Mouse (Mus musculus): Measurements from ENCODE around the gene Gm20481. TPM values are rescaled to one million over a fixed set of nuclear protein-coding genes. Genes with fewer than 3 reads are reported as not detected.
"Not testable (repeated sequence)": the region's sequence is repeated elsewhere in the genome, so short reads cannot be mapped to it uniquely, and the experiment has no call there.

The Gm20481 gene
- polyA plus RNA-seq, 1 experiment from 2014 or later: not detected

DNA sequence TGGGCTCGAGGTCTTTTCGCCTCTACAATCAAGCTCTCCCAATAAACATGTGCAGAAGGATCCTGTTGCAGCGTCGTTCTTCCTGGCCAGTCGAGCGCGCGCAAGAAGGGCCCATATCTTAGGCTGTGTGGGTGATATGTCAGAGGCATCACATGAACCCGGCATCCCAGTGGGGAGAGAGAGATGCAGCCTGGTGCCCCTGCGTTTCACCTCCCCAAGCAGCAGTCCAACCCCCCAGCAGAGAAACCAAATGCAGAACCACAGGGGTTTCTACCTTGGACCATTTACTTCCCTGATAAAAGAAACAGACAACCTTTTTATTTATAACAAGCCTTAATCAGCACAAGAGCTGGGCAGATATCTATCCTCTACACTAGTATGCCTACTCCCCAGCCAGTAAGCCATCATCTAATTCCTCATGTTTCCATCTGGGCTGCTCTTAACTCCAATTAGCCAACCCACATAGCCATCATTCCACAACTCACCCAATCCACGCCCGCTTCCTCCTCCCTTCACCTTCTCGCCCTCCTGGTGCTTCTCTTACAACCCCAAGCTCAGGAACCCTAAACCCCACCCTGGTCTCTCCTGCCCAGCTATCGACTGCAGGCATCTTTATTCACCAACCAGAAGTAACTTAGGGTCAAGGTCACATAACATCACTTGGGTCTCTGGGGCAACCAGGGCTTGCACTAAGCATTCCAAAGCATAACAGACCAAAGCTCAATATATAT is 26.9 kb downstream of the Gm20481 start:
- no peaks in the 10 kb centered on the region for H3K9me3 ChIP-seq (ENCODE audit: control insufficient read depth)
- 83% methylated on average over 12 of the region's 14 CpGs for WGBS
- no peaks in the 10 kb centered on the region; the same call in 1 of the 2 replicates for H3K36me3 ChIP-seq (ENCODE audit: control insufficient read depth, insufficient read depth)
- H3K27me3 ChIP-seq (replicated peaks; ENCODE audit: control insufficient read depth, insufficient read depth, low read length): no peaks in the 10 kb centered on the region
- no peak for TF ChIP-seq CTCF (IDR thresholded peaks at IDR 0.05; ENCODE audit: low read depth)
- H3K4me2 ChIP-seq (replicated peaks; ENCODE audit: low read depth): peak overlapping the region; percentile 24; the same call in 1 of the 2 replicates
- no peak overlapping the region for H3K27ac ChIP-seq (ENCODE audit: low read depth, low read length)
- H3K4me3 ChIP-seq (ENCODE audit: low read depth, low read length): no peak overlapping the region
- peaks cover 8% of the 10 kb centered on the region; the same call in 1 of the 2 replicates for H3K4me1 ChIP-seq (replicated peaks; ENCODE audit: control insufficient read depth, insufficient read depth, low read length)
- H3K9ac ChIP-seq (ENCODE audit: low read depth, low read length): no peak overlapping the region
- ATAC-seq: no peak

DNA sequence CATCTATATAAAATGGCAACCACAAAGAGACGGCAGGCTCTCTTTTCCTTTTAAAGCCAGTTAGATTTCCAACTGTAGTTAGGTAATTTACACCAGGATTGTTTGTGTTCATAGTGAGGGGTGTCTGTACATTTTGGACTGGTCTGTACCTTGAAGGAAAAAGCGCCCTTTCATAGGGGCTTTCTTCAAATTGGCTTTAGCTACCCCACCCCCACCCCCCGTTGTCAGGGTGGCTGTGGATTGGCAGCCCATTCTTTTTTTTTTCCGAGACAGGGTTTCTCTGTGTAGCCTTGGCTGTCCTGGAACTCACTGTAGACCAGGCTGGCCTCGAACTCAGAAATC is 27.4 kb downstream of the Gm20481 start:
- ATAC-seq: no peak
- Histone ChIP-seq H3K4me1 (replicated peaks; ENCODE audit: control insufficient read depth, insufficient read depth, low read length) (peaks cover 8% of the 10 kb centered on the region; the same call in 1 of the 2 replicates), H3K27me3 (replicated peaks; ENCODE audit: control insufficient read depth, insufficient read depth, low read length) (no peaks in the 10 kb centered on the region), H3K9ac (ENCODE audit: low read depth, low read length) (no peak overlapping the region), H3K4me2 (replicated peaks; ENCODE audit: low read depth) (peak overlapping the region; percentile 24; the same call in 1 of the 2 replicates), H3K27ac (ENCODE audit: low read depth, low read length) (no peak overlapping the region), H3K36me3 (ENCODE audit: control insufficient read depth, insufficient read depth) (no peaks in the 10 kb centered on the region; the same call in 1 of the 2 replicates), H3K4me3 (ENCODE audit: low read depth, low read length) (no peak overlapping the region), H3K9me3 (ENCODE audit: control insufficient read depth) (no peaks in the 10 kb centered on the region)
- 81% methylated on average over 5 of the region's 5 CpGs for WGBS
- TF ChIP-seq CTCF (IDR thresholded peaks at IDR 0.05; ENCODE audit: low read depth): no peak

DNA sequence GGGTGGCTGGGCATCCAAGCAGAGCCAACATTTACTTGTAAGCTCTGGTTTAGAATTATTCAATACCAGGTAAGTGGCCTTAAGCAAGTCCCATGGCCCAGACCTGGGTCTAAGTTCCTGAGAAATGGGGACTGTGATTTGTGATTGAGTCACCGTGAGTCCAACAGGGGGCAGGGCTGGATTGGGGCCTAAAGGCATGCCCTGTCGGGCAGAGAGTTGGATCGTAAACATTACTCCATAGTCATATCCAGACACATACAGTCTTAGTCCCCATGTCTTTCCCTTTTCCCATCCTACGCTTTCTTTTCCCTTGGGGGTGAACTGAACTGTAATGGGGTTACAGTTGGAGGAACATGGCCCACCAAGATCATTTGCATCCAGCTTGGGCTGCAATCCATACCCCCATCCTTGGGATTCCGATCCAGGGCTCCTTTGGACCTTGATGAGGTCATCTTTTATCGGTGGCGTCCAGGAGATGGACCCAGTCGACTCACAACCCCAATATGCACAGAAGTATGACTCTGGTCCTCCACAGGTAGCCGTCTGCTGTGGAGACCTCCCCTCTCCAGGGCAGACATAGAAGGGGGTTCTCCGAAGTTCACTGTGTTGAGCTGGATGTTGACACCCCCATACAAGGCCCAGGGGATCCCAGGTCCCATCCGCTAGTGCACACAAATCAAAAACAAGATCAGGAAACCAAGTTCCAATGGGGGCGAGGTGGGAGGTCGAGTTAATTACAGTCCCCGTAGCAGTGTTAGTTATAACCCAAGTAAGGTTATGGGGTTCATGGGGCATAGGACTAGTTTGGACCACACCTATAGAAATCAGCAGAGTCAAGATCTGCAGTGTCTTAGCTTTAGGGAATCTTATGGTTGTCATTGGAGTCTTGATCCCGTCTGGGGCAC is 29.1 kb downstream of the Gm20481 start:
- H3K9ac ChIP-seq (ENCODE audit: low read depth, low read length): 0 out of 2 replicates have a peak overlapping the region, but pooled peaks have one; percentile 22

DNA sequence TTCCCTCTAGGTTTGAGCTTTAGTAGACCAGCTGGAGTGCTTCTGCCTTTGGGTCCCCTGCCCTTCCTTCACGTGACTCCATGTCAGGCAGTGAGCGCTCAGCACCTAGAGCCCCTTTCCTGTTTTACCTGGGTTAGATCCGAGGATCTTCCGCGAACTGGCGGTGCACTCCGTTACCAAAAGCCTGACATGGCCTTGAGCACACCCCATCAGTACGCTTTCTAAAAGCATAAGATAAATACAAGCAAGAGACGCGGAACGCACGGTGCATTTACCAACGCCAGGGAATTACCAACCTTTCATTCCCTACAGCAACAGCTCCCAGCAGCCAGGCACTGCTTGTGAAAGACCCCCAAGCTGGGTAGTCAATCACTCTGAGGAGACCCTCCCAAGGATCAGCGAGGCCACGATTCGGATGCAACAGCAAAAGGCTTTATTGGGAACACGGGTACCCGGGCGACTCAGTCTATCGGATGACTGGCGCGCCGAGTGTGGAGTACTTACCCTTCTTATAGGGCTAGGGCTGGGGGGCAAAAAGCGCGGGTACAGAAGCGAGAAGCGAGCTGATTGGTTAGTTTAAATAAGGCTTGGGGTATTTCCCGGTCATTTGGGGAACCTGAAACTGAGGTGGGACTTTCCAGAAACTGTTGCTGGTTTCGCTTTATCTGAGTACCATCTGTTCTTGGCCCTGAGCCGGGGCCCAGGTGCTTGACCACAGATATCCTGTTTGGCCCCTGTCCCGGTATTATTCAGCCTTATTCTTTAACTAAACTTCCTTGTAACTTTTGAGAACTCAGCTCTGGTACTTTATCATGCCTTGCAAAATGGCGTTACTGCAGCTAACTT is 30.4 kb downstream of the Gm20481 start:
- peak overlapping the region; percentile 93 for H3K27ac ChIP-seq (ENCODE audit: low read depth, low read length)
- H3K36me3 ChIP-seq (ENCODE audit: control insufficient read depth, insufficient read depth): peaks cover 11% of the 10 kb centered on the region
- H3K9me3 ChIP-seq (ENCODE audit: control insufficient read depth); ATAC-seq; H3K4me1 ChIP-seq (replicated peaks; ENCODE audit: control insufficient read depth, insufficient read depth, low read length); H3K27me3 ChIP-seq (replicated peaks; ENCODE audit: control insufficient read depth, insufficient read depth, low read length): not testable (repeated sequence)
- peak overlapping the region; percentile 76 for H3K9ac ChIP-seq (ENCODE audit: low read depth, low read length)
- peak overlapping the region; percentile 96 for H3K4me2 ChIP-seq (replicated peaks; ENCODE audit: low read depth)
- WGBS: 9% methylated on average over 29 of the region's 32 CpGs
- H3K4me3 ChIP-seq (ENCODE audit: low read depth, low read length): peak overlapping the region; percentile 68

More for the DNA sequence above, 29.1 kb downstream of the Gm20481 start:
- no peak overlapping the region; the same call in 1 of the 2 replicates for H3K27ac ChIP-seq (ENCODE audit: low read depth, low read length)
- H3K27me3 ChIP-seq (replicated peaks; ENCODE audit: control insufficient read depth, insufficient read depth, low read length): no peaks in the 10 kb centered on the region
- 80% methylated on average over 15 of the region's 15 CpGs for WGBS
- ATAC-seq: no peak
- no peaks in the 10 kb centered on the region for H3K36me3 ChIP-seq (ENCODE audit: control insufficient read depth, insufficient read depth)
- TF ChIP-seq CTCF (IDR thresholded peaks at IDR 0.05; ENCODE audit: low read depth): peak; percentile 32; the same call in 1 of the 2 replicates
- no peaks in the 10 kb centered on the region for H3K9me3 ChIP-seq (ENCODE audit: control insufficient read depth)
- peaks cover 8% of the 10 kb centered on the region; the same call in 1 of the 2 replicates for H3K4me1 ChIP-seq (replicated peaks; ENCODE audit: control insufficient read depth, insufficient read depth, low read length)
- H3K4me3 ChIP-seq (ENCODE audit: low read depth, low read length): peak overlapping the region; percentile 68; the same call in 1 of the 2 replicates
- peak overlapping the region; percentile 96 for H3K4me2 ChIP-seq (replicated peaks; ENCODE audit: low read depth)

DNA sequence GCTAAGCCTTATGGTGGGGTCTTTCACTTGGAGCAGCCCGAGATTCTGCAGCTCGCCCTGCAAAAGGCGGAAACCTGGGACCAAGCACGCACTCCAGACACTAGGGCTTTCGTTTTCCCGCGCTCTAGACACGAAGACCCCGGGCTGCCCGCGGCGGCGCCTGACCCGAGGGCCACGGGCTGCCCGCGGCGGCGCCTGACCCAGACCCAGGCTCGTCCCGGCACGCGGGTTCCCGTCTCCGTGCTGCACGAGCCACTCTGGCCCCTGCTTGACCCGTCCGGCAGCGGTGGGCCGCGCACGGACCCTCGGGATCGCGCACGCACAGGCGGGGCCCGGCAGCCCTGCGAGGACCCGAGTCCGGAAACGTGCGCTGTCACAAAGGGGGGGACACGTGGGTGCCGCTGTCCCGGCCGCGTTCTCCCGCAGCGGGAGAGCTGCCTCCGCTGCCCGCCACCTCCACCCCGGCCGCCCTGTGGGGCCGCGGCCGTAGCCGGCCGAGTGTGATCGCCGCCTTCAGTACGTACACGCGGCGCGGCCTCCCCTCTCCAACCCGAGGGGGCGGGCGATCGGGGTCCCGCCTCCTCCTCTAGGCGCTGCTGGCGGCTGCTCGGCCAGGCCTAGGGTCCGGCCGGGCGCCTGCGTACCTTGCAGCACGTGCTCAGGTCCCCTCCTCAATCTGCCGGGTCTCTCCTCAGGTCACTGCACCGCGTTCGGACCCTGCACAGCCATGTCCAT is 31.2 kb downstream of the Gm20481 start, which contains the start of gene Vars:
Gene Vars (plus strand): TSS at position 271 of the 735 bp plus-strand sequence.
- H3K4me3 ChIP-seq (ENCODE audit: low read depth, low read length): peak within 1 kb of the TSS; percentile 68
- H3K9ac ChIP-seq (ENCODE audit: low read depth, low read length): peak within 1 kb of the TSS; percentile 76
- ATAC-seq: peak; percentile 80
- peaks cover 8% of the 10 kb centered on the region; the same call in 1 of the 2 replicates for H3K4me1 ChIP-seq (replicated peaks; ENCODE audit: control insufficient read depth, insufficient read depth, low read length)
- peak within 1 kb of the TSS; percentile 96 for H3K4me2 ChIP-seq (replicated peaks; ENCODE audit: low read depth)
- under 1% methylated on average over 67 of the region's 83 CpGs for WGBS
- H3K27ac ChIP-seq (ENCODE audit: low read depth, low read length): peak within 1 kb of the TSS; percentile 93
- no peaks in the 10 kb centered on the region for H3K9me3 ChIP-seq (ENCODE audit: control insufficient read depth)
- peaks cover 19% of the 10 kb centered on the region for H3K36me3 ChIP-seq (ENCODE audit: control insufficient read depth, insufficient read depth)
- no peaks in the 10 kb centered on the region for H3K27me3 ChIP-seq (replicated peaks; ENCODE audit: control insufficient read depth, insufficient read depth, low read length)
- peak; percentile 1; the same call in 1 of the 2 replicates for TF ChIP-seq CTCF (IDR thresholded peaks at IDR 0.05; ENCODE audit: low read depth)

Measured in intestine, postnatal 0 days (tissue).